Mouse (Mus musculus) kidney, postnatal 36 days (tissue): Measurements from ENCODE around the gene Rgl3.

Source experiments
- DNase-seq, 2 experiments: peaks; one replicate each; pipeline ENCODE4 v3.0.0; 2021 to 2022; ENCODE audit warnings: mixed read lengths in 2 of 2

The Rgl3 gene

GRCm38 (mm10) chr9:21989230-21990110 lies at the start of gene Rgl3:
Rgl3 (minus strand) TSS chr9:21989446.
- peak; percentile 83 to 94 for DNase-seq

GRCm38 (mm10) chr9:22037826-22038225 lies 48.6 kb upstream of the Rgl3 start:
- DNase-seq: peak in 1 of 2 experiments; percentile 29

- no peak for DNase-seq
These were observed 46.2 kb upstream of the Rgl3 start for GRCm38 (mm10) chr9:22035300-22036044.

GRCm38 (mm10) chr9:22030386-22030785 lies 41.1 kb upstream of the Rgl3 start:
- no peak for DNase-seq

- no peak for DNase-seq
These were observed 39.2 kb upstream of the Rgl3 start for GRCm38 (mm10) chr9:22028467-22028866.

GRCm38 (mm10) chr9:22024592-22024991 lies 35.3 kb upstream of the Rgl3 start:
- no peak for DNase-seq

- DNase-seq: no peak
These were observed 28.1 kb upstream of the Rgl3 start for GRCm38 (mm10) chr9:22017208-22017825.

- no peak for DNase-seq
These were observed 27.0 kb upstream of the Rgl3 start for GRCm38 (mm10) chr9:22016245-22016644.

- no peak for DNase-seq
These were observed 23.5 kb upstream of the Rgl3 start for GRCm38 (mm10) chr9:22012731-22013130.

- no peak for DNase-seq
These were observed 21.8 kb upstream of the Rgl3 start for GRCm38 (mm10) chr9:22011055-22011454.

GRCm38 (mm10) chr9:22004546-22004945 lies 15.3 kb upstream of the Rgl3 start:
- DNase-seq: no peak

GRCm38 (mm10) chr9:22003163-22003554 lies 13.9 kb upstream of the Rgl3 start:
- peak in 1 of 2 experiments; percentile 47 for DNase-seq

- peak; percentile 99 to 100 for DNase-seq
These were observed 13.2 kb upstream of the Rgl3 start, which contains the start of the genes Ccdc151 and Prkcsh for GRCm38 (mm10) chr9:22002194-22003162. Ccdc151 (minus strand) TSS chr9:22002634. Prkcsh (plus strand) TSS chr9:22002806.

GRCm38 (mm10) chr9:22001633-22002032 lies 12.4 kb upstream of the Rgl3 start:
- DNase-seq: no peak

- DNase-seq: no peak
These were observed 11.1 kb upstream of the Rgl3 start for GRCm38 (mm10) chr9:22000296-22000695.

- no peak for DNase-seq
These were observed 7.1 kb upstream of the Rgl3 start for GRCm38 (mm10) chr9:21996178-21996867.

- peak; percentile 25 to 50 for DNase-seq
These were observed 3.0 kb upstream of the Rgl3 start for GRCm38 (mm10) chr9:21992227-21992626.

- peak; percentile 80 to 81 for DNase-seq
These were observed 685 bp downstream of the Rgl3 start for GRCm38 (mm10) chr9:21988421-21989101.

- DNase-seq: peak in 1 of 2 experiments; percentile 39
These were observed 1.5 kb downstream of the Rgl3 start for GRCm38 (mm10) chr9:21987592-21988342.

- DNase-seq: no peak
These were observed 5.3 kb downstream of the Rgl3 start for GRCm38 (mm10) chr9:21983911-21984310.
